Mouse (Mus musculus) heart, postnatal 0 days (tissue): ENCODE measurements around the gene Iqub. TPM values are rescaled to one million over a fixed set of nuclear protein-coding genes. Genes with fewer than 3 reads are reported as not detected.

Experiments
- ATAC-seq: fragments of 200-750 bp; cut with Nextera tagmentation; 2 replicates; pipeline ENCODE4 v1.8.0; 2017; ENCODE audit warnings: low read depth, moderate number of reproducible peaks, moderate library complexity; ENCODE audit not compliant: insufficient read depth
- DNase-seq: peaks from one replicate; pipeline ENCODE4 v3.0.0-alpha.2; 2016; ENCODE audit warnings: low spot score
- H3K27ac ChIP-seq: fragments of 300-500 bp; sonication (generic); 2 replicates; pipeline ENCODE4 v1.5.1; 2014; ENCODE audit warnings: low read depth, mild to moderate bottlenecking
- H3K27me3 ChIP-seq: fragments of 300-500 bp; sonication (generic); 2 replicates; pipeline ENCODE4 v1.6.1; 2014; ENCODE audit warnings: low read length, mixed read lengths; ENCODE audit not compliant: control insufficient read depth, insufficient read depth
- H3K36me3 ChIP-seq: fragments of 300-500 bp; sonication (generic); replicated peaks from 2 replicates; pipeline ENCODE4 v1.6.1; 2014; ENCODE audit warnings: low read length, mixed read lengths; ENCODE audit not compliant: control insufficient read depth, insufficient read depth
- H3K4me1 ChIP-seq: fragments of 300-500 bp; sonication (generic); 2 replicates; pipeline ENCODE4 v1.6.1; 2014; ENCODE audit warnings: antibody characterized with exemption; ENCODE audit not compliant: control insufficient read depth, insufficient read depth
- H3K4me2 ChIP-seq: fragments of 300-500 bp; sonication (generic); 2 replicates; pipeline ENCODE4 v1.6.1; 2014; ENCODE audit warnings: low read depth, mild to moderate bottlenecking, low read length, moderate library complexity
- H3K4me3 ChIP-seq: fragments of 300-500 bp; sonication (generic); 2 replicates; pipeline ENCODE4 v1.5.1; 2014; ENCODE audit warnings: low read depth, low read length
- H3K9ac ChIP-seq: fragments of 300-500 bp; sonication (generic); replicated peaks from 2 replicates; pipeline ENCODE4 v1.6.1; 2014; ENCODE audit warnings: low read depth, low read length, mixed read lengths
- H3K9me3 ChIP-seq: fragments of 300-500 bp; sonication (generic); replicated peaks from 2 replicates; pipeline ENCODE4 v1.6.1; 2016; ENCODE audit warnings: low read length; ENCODE audit not compliant: control insufficient read depth
- CTCF ChIP-seq: IDR thresholded peaks from 2 replicates; pipeline ENCODE4 v1.5.1; 2016; ENCODE audit warnings: antibody characterized with exemption, control low read depth, low read depth
- EP300 ChIP-seq: IDR thresholded peaks from 2 replicates; pipeline ENCODE4 v1.6.1; 2016; ENCODE audit warnings: antibody characterized with exemption, low read depth
- WGBS: fragments of 180-500 bp; shearing (Covaris S2); extraction: QIAGEN DNeasy Blood & Tissue Kit; methylation state at CpG from one replicate; pipeline ENCODE4 v1.1.7; 2014; 5-methylcytosine and 5-hydroxymethylcytosine counted together
- polyA plus RNA-seq: library from polyadenylated mRNA; unstranded; fragments of >200 nt; fragmentation: Nextera tagmentation; extraction: Ambion mirVana; gene quantifications from 2 replicates; pipeline ENCODE4 v1.2.1, GENCODE M21; 2015
- total RNA-seq: library from RNA; depleted of rRNA; stranded (reverse); fragments of >200 nt; gene quantifications from 2 replicates; pipeline ENCODE4 v1.2.3, GENCODE M21; 2014; ENCODE audit warnings: low replicate concordance

Iqub gene
- total and polyA plus RNA-seq, 2 experiments from 2014 or later: 0.16 TPM; not detected in 1

DNA sequence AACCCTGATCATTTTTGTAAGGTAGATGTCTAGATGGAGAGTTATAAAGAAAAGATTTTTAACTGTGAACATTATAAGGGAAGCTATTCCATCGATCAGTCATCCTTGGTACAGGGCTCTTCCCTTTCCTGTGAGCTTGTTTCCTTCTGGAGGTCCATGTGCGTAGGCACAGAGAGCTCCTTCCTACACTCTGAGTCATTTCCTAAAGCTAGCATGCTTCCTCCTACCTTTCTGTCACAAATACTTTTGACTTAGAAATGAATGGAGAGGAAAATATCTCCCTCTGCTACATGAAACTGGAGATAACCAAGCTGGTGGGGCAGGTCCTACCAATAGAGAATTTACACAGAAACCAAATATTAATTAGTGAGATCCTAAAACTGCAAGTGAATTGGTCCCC, 34.9 kb upstream of the Iqub start:
- H3K27ac ChIP-seq: no peak overlapping the region
- DNase-seq (no peak), ATAC-seq (no peak)
- no peaks in the 10 kb centered on the region for H3K9me3 ChIP-seq
- H3K36me3 ChIP-seq: no peaks in the 10 kb centered on the region
- no peaks in the 10 kb centered on the region for H3K27me3 ChIP-seq
- no peak overlapping the region for H3K4me3 ChIP-seq
- TF ChIP-seq EP300: no peak
- TF ChIP-seq CTCF: no peak
- H3K9ac ChIP-seq: no peak overlapping the region
- WGBS: 60% methylated on average over 2 of the region's 2 CpGs
- no peak overlapping the region for H3K4me2 ChIP-seq
- H3K4me1 ChIP-seq: peaks cover 25% of the 10 kb centered on the region

DNA sequence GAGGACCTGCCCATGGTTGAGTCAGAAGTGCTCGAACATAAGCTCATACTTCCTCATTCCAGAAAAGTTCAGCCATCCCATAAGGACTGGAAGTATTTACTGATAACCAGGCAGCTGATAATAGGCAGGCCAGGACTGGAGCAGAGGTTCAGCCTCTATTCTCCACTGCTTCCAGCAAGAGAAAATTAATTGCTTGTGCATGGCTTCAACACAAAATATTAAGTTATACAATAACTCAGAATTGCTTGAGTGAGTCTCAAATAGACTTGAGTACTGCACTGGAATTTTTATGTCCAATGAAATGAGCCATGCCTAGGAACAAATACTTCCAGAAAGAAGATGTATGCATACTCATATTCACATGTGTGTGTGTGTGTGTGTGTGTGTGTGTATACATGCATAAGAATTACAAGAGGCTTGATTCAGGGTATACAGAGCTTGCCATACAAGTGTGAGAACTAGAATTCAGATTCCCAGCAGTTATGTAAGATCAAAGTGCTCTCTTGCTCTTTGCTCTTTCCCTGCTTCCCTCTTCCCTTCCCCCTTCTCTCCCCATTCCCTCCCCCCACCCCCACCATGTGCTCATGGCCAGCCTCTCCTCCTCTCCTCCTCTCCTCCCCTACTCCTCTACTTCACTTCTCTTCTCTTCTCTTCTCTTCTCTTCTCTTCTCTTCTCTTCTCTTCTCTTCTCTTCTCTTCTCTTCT, 32.0 kb upstream of the Iqub start:
- WGBS: 3% methylated on average over 1 of the region's 1 CpGs
- Histone ChIP-seq H3K9ac (no peak overlapping the region), H3K27ac (peak overlapping the region; percentile 22; the same call in 1 of the 2 replicates), H3K36me3 (no peaks in the 10 kb centered on the region), H3K4me2 (0 out of 2 replicates have a peak overlapping the region, but pooled peaks have one; percentile 12), H3K4me3 (no peak overlapping the region), H3K4me1 (peaks cover 16% of the 10 kb centered on the region), H3K27me3 (no peaks in the 10 kb centered on the region), H3K9me3 (no peaks in the 10 kb centered on the region)
- DNase-seq: peak; percentile 50
- ATAC-seq: peak; percentile 70
- no peak for TF ChIP-seq CTCF

DNA sequence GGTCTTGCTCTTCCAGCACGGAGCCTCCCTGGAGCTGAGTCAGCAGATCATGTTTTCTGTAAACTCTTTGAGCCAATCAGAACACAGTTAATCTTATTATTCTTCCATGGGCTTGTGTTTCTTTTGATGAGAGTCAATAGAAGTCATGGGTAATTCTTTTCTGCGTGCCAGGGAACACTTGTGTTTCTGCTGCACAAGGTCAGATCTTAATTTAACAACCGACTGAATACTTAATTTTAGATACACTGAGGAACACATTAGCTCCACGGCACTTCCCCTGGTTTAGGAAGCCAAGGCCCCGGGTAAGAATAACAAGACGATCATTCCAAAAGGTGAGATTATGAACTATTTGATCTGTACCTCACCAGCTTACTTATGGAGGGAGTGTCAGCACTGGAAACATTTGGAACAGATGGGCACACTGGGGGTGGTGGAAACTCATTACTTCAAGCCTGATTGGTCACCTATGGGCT, 28.3 kb upstream of the Iqub start:
- H3K27me3 ChIP-seq: no peaks in the 10 kb centered on the region
- TF ChIP-seq CTCF (no peak), EP300 (0 out of 2 replicates have a peak, but pooled peaks have one; percentile 28)
- no peaks in the 10 kb centered on the region for H3K9me3 ChIP-seq
- H3K4me2 ChIP-seq: peak overlapping the region; percentile 21
- peak; percentile 69 for ATAC-seq
- H3K27ac ChIP-seq: peak overlapping the region; percentile 73
- H3K9ac ChIP-seq: no peak overlapping the region
- no peak overlapping the region for H3K4me3 ChIP-seq
- 19% methylated on average over 6 of the region's 6 CpGs for WGBS
- peaks cover 17% of the 10 kb centered on the region for H3K4me1 ChIP-seq
- no peaks in the 10 kb centered on the region for H3K36me3 ChIP-seq
- peak; percentile 65 for DNase-seq

DNA sequence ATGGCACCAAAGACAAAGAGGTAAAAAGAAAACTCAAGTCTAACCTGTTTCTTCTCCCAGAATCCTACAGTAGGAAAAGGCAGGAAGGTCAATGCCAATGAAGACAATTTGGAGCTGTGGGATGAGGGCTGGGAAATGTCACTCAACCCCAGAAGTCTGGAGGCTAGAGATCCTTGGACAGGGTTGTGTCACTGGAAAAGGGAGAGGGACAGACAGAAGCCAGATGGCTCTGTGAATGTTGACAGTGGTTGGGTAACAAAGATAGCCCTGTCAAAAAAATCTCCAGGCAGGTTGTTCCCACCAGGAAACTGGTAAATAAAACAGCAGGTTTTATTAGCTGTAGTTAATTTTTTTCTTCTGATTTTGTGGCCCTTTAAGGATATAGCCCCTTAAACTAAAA, 27.5 kb upstream of the Iqub start:
- no peak overlapping the region for H3K4me3 ChIP-seq
- ATAC-seq (peak; percentile 65), DNase-seq (peak; percentile 61)
- H3K4me1 ChIP-seq: peaks cover 17% of the 10 kb centered on the region
- 0 out of 2 replicates have a peak, but pooled peaks have one; percentile 21 for TF ChIP-seq EP300
- TF ChIP-seq CTCF: no peak
- no peaks in the 10 kb centered on the region for H3K9me3 ChIP-seq
- no peak overlapping the region for H3K9ac ChIP-seq
- no peaks in the 10 kb centered on the region for H3K27me3 ChIP-seq
- no peak overlapping the region; the same call in 1 of the 2 replicates for H3K4me2 ChIP-seq
- peak overlapping the region; percentile 73 for H3K27ac ChIP-seq
- H3K36me3 ChIP-seq: no peaks in the 10 kb centered on the region

DNA sequence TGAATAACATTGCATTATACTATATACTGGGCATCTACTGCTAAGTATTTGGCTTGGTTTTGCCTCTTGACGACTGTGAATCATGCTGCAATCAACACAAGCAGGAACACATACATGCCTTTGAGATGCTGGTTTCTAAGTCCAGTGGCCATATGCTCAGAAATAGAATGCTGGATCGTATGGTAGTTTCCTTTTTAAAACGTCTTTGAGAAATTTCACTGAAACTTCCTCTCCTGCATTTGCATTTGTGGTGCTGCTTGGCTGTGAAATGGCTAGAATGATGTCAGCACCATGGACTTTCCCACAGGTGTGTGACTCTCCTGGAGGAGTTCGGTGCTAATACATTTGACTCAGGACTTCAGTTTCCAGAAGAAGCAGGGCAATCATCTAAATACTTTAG, 25.2 kb upstream of the Iqub start:
- Histone ChIP-seq H3K9ac (no peak overlapping the region), H3K36me3 (no peaks in the 10 kb centered on the region), H3K9me3 (no peaks in the 10 kb centered on the region), H3K4me3 (no peak overlapping the region), H3K27ac (no peak overlapping the region), H3K4me2 (no peak overlapping the region), H3K4me1 (peaks cover 10% of the 10 kb centered on the region), H3K27me3 (no peaks in the 10 kb centered on the region)
- 61% methylated on average over 4 of the region's 4 CpGs for WGBS
- no peak for ATAC-seq
- DNase-seq: no peak
- no peak for TF ChIP-seq EP300
- no peak for TF ChIP-seq CTCF

DNA sequence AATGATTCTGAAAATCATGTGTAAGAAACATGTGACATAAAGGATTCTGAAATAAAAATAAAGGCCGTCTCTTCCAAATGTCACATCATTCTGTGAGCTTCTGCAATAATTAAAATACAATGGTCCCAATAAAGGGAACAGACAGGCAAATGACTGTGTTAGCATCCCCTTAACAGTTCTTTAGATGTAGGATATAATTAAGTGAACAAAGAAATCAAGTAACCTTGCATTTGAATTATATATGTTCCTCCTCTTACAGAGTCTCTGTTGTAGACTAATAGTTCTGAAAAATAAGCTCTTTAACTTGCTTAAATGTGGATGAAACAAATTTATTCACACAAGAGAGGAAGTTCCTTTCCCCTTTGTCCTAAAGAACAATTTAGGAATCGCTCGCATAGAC, 23.6 kb upstream of the Iqub start:
- no peak for DNase-seq
- H3K4me1 ChIP-seq: peaks cover 10% of the 10 kb centered on the region
- H3K4me2 ChIP-seq: no peak overlapping the region
- H3K36me3 ChIP-seq: no peaks in the 10 kb centered on the region
- no peak overlapping the region for H3K27ac ChIP-seq
- no peaks in the 10 kb centered on the region for H3K27me3 ChIP-seq
- no peak overlapping the region for H3K9ac ChIP-seq
- no peak for ATAC-seq
- 85% methylated on average over 3 of the region's 3 CpGs for WGBS
- no peak overlapping the region for H3K4me3 ChIP-seq
- no peaks in the 10 kb centered on the region for H3K9me3 ChIP-seq
- TF ChIP-seq CTCF (no peak), EP300 (no peak)
